Mouse (Mus musculus) thymus, postnatal 36 days (tissue): ENCODE measurements around the gene Vipr1.

Experiments used
- DNase-seq, 2 experiments: peaks; one replicate each; pipeline ENCODE4 v3.0.0; 2022; ENCODE audit warnings: mixed read lengths in 2 of 2

Vipr1 gene

GRCm38 (mm10) chr9:121719347-121720331 lies 77.1 kb downstream of the Vipr1 start:
- DNase-seq, result peak; percentile 30 to 48
